Mouse (Mus musculus): ENCODE measurements around the gene Wdr27. TPM values are rescaled to one million over a fixed set of nuclear protein-coding genes. Genes with fewer than 3 reads are reported as not detected.
A peak's percentile ranks its signal among the peaks of the same experiment; 100 is the strongest.
"Not testable (repeated sequence)": the region's sequence is repeated elsewhere in the genome, so short reads cannot be mapped to it uniquely, and the experiment has no call there.

The Wdr27 gene
- polyA plus RNA-seq (2012; rRNA removed) = 3.1 and 5.1 TPM in 2 replicates

DNA sequence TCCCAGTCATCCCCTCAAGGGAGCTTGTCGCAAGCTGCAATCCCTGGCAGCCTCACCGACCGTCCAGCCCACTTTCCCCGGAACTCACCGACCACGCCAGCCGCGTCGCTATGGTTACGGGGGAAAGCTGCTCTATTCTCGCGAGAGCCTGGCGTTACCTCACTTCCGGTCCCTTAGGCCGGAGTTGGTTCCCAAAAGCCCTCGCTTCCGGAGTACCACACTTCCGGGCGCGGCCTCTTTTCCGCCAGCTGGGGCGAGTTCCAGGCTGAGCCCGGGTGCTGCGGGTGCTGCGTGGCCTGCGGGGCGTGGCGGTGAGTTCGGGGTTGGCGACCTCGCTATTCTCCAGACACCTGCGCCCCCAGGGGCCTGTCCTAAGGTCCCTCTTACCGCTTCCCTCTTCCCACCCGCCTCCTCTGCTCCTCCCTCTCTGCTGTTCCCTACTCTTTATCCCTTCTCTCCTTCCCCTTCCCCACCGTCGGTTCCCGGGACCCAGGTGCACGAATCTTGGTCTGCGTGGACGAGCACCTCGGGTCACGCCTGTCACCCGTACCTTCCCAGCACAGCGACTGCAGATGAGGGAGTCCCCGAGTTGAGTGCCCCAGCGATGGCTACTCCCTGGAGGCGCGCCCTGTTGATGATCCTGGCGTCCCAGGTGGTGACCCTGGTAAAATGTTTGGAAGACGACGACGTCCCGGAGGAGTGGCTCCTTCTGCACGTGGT lies at the start of gene Wdr27, which contains the start of gene 1600012H06Rik:
Wdr27 (minus strand) TSS at position 150 of the 720 bp plus-strand sequence.
1600012H06Rik (plus strand) TSS at position 176 of the 720 bp plus-strand sequence.
- H3K36me3 ChIP-seq (ENCODE audit: control insufficient read depth, insufficient read depth, low read length) = no peaks in the 10 kb centered on the region
- TF ChIP-seq POLR2A (IDR thresholded peaks at IDR 0.05; ENCODE audit: control insufficient read depth, extremely low read depth, insufficient read depth, low read length, poor library complexity) = peak; percentile 77
- no peak for TF ChIP-seq CTCF (IDR thresholded peaks at IDR 0.05; ENCODE audit: borderline replicate concordance, control insufficient read depth, extremely low read depth, insufficient read depth, low read length, poor library complexity)
- no peaks in the 10 kb centered on the region for H3K27me3 ChIP-seq (ENCODE audit: control insufficient read depth, insufficient read depth, low read length)
- DNase-seq = peak; percentile 97
- peaks cover 12% of the 10 kb centered on the region for H3K4me1 ChIP-seq (replicated peaks; ENCODE audit: control insufficient read depth, insufficient read depth, low read length)
- peak within 1 kb of the TSS; percentile 88 for H3K4me3 ChIP-seq (ENCODE audit: control insufficient read depth, insufficient read depth, low read length)
- WGBS = under 1% methylated on average over 54 of the region's 54 CpGs
- no peak within 1 kb of the TSS for H3K27ac ChIP-seq (ENCODE audit: control insufficient read depth, insufficient read depth, low read length)

DNA sequence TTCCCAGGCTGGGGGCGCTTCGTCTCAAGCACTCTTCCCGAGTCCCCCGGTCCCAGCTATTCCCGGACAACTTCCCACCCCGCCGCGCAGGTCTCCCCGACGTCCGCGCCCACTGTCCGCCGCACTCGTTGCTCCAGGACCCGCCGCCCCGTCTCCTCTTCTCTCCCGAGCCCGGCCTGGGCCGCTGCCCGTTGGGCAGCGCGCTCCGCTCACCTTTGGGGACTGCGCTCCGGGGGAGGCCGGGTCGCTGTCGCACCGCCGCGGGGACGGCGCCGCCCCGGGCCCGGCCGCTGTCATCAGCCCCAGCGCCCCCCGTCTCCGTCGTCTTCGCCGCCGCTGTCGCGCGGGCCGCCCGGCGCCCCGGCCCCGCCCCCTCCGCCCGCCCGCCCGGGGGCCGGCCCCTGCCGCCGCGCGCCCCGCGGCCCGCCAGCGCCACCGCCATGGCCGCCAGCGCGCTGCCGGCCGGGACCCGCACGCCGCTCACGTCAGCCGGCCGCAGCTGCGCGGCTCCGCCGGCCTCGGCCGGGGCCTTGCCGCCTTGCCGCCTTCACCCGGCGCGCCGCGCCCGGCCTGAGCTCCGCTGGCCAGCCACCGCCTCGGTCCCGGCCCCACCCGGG lies 49.7 kb upstream of the Wdr27 start:
- not testable (repeated sequence) for H3K27me3 ChIP-seq (ENCODE audit: control insufficient read depth, insufficient read depth, low read length); H3K4me3 ChIP-seq (ENCODE audit: control insufficient read depth, insufficient read depth, low read length); H3K27ac ChIP-seq (ENCODE audit: control insufficient read depth, insufficient read depth, low read length); H3K4me1 ChIP-seq (replicated peaks; ENCODE audit: control insufficient read depth, insufficient read depth, low read length); H3K36me3 ChIP-seq (ENCODE audit: control insufficient read depth, insufficient read depth, low read length); DNase-seq
- WGBS = no CpG with 5 or more reads among the region's 98 CpGs

DNA sequence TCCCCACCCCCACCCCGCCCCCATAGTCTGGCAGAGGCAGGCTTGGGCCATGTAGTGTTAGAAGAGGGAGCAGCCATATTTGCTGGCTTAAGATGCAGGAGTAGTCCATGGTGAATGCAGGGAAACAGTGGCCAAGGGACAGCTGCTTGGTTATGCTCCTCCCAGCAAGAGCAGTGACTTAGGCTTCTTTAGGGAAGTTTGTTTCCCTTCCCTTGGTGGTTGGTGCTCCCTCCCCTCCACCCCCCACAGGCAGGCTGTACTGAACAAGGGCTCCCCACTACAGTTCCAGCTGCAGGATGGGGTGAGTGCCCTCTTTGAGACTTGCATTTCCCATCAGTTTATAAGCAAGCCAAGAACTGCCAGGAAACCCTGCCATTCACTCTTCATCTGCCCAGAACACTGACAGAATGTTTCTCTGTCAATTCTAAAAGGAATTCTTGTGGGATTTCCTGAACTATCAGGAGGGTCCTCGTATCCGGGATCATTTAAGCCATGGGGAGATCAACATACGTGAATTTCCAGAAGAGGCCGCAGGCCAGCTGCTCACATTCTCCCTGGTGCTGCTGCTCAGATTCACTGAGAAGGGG lies 47.3 kb upstream of the Wdr27 start:
- not testable (repeated sequence) for H3K4me3 ChIP-seq (ENCODE audit: control insufficient read depth, insufficient read depth, low read length); H3K27me3 ChIP-seq (ENCODE audit: control insufficient read depth, insufficient read depth, low read length); H3K4me1 ChIP-seq (replicated peaks; ENCODE audit: control insufficient read depth, insufficient read depth, low read length); H3K27ac ChIP-seq (ENCODE audit: control insufficient read depth, insufficient read depth, low read length); H3K36me3 ChIP-seq (ENCODE audit: control insufficient read depth, insufficient read depth, low read length); DNase-seq
- 95% methylated on average over 4 of the region's 5 CpGs for WGBS

DNA sequence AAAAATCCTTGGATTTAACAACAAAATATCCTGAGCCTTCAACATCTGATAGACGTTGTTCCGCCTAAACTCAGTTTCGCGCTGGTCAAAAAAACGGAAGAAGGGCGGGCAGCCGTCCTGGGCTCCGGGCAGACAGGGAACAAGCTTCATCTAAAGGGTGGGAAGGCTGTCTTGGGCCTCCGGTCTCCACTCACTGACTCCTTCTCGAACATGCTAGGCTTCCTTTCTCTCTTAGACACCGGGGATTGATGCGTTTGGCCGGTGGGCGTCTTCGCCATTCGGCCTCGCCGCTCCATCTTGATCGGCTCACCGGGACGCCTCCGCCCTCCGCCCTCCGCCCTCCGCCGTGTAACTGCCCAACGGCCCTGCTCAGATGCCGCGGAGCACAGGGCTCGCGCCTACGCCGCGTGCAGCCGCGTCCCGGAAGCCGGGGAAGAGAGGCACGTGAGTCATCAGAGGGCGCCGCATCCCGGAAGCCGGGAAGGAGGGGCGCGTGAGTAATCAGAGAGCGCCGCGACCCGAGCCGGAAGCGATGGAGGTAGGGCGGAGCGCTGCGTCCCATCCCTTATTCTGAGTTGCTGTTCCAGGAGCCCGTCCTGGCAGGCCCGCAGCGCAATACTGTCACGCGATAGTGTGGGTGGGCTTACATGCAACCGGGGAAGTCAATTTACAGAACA lies 35.5 kb upstream of the Wdr27 start, which contains the start of the genes 9030025P20Rik and Gm3417:
9030025P20Rik (plus strand) TSS at position 107 of the 677 bp plus-strand sequence.
Gm3417 (minus strand) TSS at position 429 of the 677 bp plus-strand sequence.
- WGBS = no CpG with 5 or more reads among the region's 60 CpGs
- DNase-seq; H3K27ac ChIP-seq (ENCODE audit: control insufficient read depth, insufficient read depth, low read length): not testable (repeated sequence)

DNA sequence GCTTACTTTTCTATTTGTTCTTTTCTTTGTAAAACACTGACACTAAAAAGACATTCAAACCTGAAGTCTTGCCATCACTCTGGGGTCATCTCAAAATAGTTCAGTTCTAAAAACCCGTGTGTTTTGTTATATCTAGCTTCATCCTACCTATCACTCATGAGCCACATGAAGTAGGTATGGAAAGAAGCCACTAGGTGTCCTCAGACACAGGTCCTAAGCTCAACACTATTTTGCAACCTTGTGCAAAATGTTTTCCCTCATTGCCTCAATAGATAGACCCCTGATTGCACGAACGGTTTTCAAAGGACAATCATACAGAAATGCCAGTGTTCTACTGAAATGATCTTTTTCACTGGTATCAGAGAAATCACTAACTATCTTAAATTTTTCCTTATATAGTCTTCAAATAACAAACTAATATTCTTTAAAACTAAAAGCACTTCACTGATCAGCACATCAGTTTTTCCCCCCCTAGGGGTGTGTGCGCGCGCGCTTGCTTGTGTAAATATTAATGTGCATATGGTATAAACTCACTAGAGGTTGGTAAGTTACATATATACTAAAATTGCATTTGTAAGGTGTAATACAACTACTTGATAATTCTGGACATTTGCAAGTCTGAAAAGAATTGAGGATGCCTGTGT lies 34.9 kb upstream of the Wdr27 start:
- H3K27ac ChIP-seq (ENCODE audit: control insufficient read depth, insufficient read depth, low read length); H3K36me3 ChIP-seq (ENCODE audit: control insufficient read depth, insufficient read depth, low read length); H3K4me1 ChIP-seq (replicated peaks; ENCODE audit: control insufficient read depth, insufficient read depth, low read length); H3K27me3 ChIP-seq (ENCODE audit: control insufficient read depth, insufficient read depth, low read length); DNase-seq; H3K4me3 ChIP-seq (ENCODE audit: control insufficient read depth, insufficient read depth, low read length): not testable (repeated sequence)
- WGBS = under 1% methylated on average over 4 of the region's 7 CpGs

More for the DNA sequence above, 35.5 kb upstream of the Wdr27 start, which contains the start of the genes 9030025P20Rik and Gm3417:
- not testable (repeated sequence) for H3K4me3 ChIP-seq (ENCODE audit: control insufficient read depth, insufficient read depth, low read length); H3K27me3 ChIP-seq (ENCODE audit: control insufficient read depth, insufficient read depth, low read length); H3K36me3 ChIP-seq (ENCODE audit: control insufficient read depth, insufficient read depth, low read length); H3K4me1 ChIP-seq (replicated peaks; ENCODE audit: control insufficient read depth, insufficient read depth, low read length)

DNA sequence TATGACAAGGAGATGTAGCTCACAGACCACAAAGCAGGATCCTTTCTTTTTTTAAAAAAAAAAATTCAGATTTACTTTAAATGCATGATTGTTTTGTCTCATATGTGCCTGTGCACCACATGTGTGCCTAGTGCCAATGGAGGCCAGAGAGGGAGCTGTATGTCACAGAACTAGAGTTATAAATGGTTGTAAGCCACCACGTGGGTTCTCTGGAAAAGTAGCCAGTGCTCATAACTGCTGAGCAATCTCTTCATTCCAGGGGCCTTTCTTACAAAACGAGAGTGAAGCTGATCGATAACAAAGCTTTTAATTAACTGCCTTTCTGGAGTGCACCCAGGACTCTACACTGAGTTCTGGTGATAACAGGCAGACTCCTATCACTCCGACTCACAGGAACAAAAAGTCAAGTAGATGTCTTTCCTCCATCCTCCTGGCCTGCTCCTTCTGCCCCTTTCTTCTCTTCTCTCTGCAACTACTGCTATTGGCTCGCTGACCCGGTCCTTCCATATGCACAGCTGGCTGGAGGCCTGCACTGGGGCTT lies 25.5 kb upstream of the Wdr27 start:
- H3K36me3 ChIP-seq (ENCODE audit: control insufficient read depth, insufficient read depth, low read length); H3K4me3 ChIP-seq (ENCODE audit: control insufficient read depth, insufficient read depth, low read length); H3K27ac ChIP-seq (ENCODE audit: control insufficient read depth, insufficient read depth, low read length); H3K27me3 ChIP-seq (ENCODE audit: control insufficient read depth, insufficient read depth, low read length); H3K4me1 ChIP-seq (replicated peaks; ENCODE audit: control insufficient read depth, insufficient read depth, low read length); DNase-seq: not testable (repeated sequence)
- WGBS = no CpG with 5 or more reads among the region's 6 CpGs

DNA sequence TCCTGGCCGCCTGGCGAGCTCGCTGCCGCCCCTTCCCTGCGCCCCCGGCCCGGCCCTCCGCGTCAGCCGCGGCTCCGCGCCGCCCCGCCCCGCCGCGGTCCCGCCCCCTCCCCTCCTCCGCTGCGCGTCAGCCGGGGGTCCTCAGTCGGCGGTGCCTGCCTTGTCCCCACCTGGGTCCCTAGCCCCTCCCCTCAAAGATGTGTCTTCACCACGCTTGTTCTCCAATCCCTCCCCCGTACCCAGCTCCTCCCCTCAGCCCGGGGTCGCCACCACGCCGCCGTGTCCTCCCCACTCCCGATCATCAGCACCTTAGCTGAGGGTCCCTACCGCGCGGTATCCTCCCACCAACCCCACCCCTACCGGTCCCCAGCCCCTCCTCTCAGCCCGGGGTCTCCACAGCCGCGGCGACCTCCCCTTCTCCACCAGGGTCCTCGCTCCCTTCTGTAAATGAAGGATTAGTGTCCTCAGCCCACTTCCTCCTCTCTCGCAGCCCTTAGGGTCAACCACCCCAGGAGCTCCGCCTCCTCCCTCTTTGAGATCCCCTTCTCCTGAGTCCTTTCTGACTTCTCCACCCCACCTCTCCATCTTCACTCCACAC lies 18.7 kb upstream of the Wdr27 start:
- WGBS = no CpG with 5 or more reads among the region's 44 CpGs
- H3K27ac ChIP-seq (ENCODE audit: control insufficient read depth, insufficient read depth, low read length); H3K4me1 ChIP-seq (replicated peaks; ENCODE audit: control insufficient read depth, insufficient read depth, low read length); H3K4me3 ChIP-seq (ENCODE audit: control insufficient read depth, insufficient read depth, low read length); H3K36me3 ChIP-seq (ENCODE audit: control insufficient read depth, insufficient read depth, low read length); H3K27me3 ChIP-seq (ENCODE audit: control insufficient read depth, insufficient read depth, low read length); DNase-seq: not testable (repeated sequence)

DNA sequence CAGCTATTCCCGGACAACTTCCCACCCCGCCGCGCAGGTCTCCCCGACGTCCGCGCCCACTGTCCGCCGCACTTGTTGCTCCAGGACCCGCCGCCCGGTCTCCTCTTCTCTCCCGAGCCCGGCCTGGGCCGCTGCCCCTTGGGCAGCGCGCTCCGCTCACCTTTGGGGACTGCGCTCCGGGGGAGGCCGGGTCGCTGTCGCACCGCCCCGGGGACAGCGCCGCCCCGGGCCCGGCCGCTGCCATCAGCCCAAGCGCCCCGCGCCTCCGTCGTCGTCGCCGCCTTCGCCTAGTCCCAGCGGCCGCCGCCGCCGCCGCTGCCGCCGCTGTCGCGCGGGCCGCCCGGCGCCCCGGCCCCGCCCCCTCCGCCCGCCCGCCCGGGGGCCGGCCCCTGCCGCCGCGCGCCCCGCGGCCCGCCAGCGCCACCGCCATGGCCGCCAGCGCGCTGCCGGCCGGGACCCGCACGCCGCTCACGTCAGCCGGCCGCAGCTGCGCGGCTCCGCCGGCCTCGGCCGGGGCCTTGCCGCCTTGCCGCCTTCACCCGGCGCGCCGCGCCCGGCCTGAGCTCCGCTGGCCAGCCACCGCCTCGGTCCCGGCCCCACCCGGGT lies 18.1 kb upstream of the Wdr27 start, which contains the start of gene Phf10:
Phf10 (minus strand) TSS at position 323 of the 606 bp plus-strand sequence.
- not testable (repeated sequence) for H3K27me3 ChIP-seq (ENCODE audit: control insufficient read depth, insufficient read depth, low read length); H3K4me1 ChIP-seq (replicated peaks; ENCODE audit: control insufficient read depth, insufficient read depth, low read length); H3K27ac ChIP-seq (ENCODE audit: control insufficient read depth, insufficient read depth, low read length); H3K36me3 ChIP-seq (ENCODE audit: control insufficient read depth, insufficient read depth, low read length)
- DNase-seq = peak; percentile 37
- WGBS = 8% methylated on average over 65 of the region's 100 CpGs
- peak within 1 kb of the TSS; percentile 60 for H3K4me3 ChIP-seq (ENCODE audit: control insufficient read depth, insufficient read depth, low read length)
